9 mouse cellular contexts compared by ENCODE assay signal in the genomic region with DNA sequence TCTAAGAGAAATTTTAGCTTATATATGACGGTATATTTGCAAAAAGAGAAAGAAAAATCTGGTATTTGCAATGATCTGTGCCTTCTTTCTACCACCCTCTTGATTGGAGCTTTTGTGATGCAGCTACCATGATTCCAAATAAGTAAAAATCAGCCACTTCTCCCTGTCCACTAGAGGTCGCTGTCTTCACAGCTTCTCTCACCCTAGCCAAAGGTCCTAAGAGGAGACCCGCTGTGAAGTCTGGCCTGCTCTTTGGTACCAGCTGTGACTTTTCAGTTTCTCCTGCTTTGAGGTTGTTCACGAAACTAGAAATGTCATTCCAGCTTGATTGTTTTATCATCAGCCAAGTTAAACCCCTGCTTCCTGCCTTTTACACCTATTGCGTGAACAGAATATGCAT. TPM values are rescaled to one million over a fixed set of nuclear protein-coding genes. Genes with fewer than 3 reads are reported as not detected.
DNase-seq lines count a peak whose midpoint lies in the region; ATAC-seq and TF ChIP-seq lines count a peak whose summit lies in the region.
"Had no signal": no experiment of that assay in that cellular context is flagged by ENCODE, and none has a peak within 500 bp of the region (broad histone marks: within the 10 kb centered on the region; RNA-seq: fewer than 3 reads in every experiment).

No protein-coding gene starts in this region.

- H3K4me1 ChIP-seq in forebrain, embryonic 14.5 days (ENCODE audit: control insufficient read depth, insufficient read depth, low read length), result no peaks in the 10 kb centered on the region
- H3K4me1 ChIP-seq in forebrain, embryonic 10.5 days, result no peaks in the 10 kb centered on the region
- no peaks in the 10 kb centered on the region for H3K4me1 ChIP-seq in midbrain, embryonic 14.5 days (ENCODE audit: control insufficient read depth, insufficient read depth, low read length)
- H3K4me1 ChIP-seq in midbrain, embryonic 15.5 days, result no peaks in the 10 kb centered on the region
- H3K4me1 ChIP-seq in small intestine, adult 2 months (ENCODE audit: control insufficient read depth, insufficient read depth, insufficient read length, low read length), result 0 out of 2 replicates have a peak, but pooled peaks cover 2% of the 10 kb centered on the region
- H3K4me1 ChIP-seq: liver, embryonic 13.5 days had no signal

- no peaks in the 10 kb centered on the region for H3K9me3 ChIP-seq in forebrain, embryonic 14.5 days (replicated peaks; ENCODE audit: control insufficient read depth, low read length)
- no peaks in the 10 kb centered on the region for H3K9me3 ChIP-seq in forebrain, embryonic 10.5 days
- no peaks in the 10 kb centered on the region for H3K9me3 ChIP-seq in midbrain, embryonic 14.5 days (ENCODE audit: control insufficient read depth, low read length)
- no peaks in the 10 kb centered on the region for H3K9me3 ChIP-seq in midbrain, embryonic 15.5 days
- H3K9me3 ChIP-seq: liver, embryonic 13.5 days had no signal

- peak; percentile 47; the same call in 1 of the 2 replicates for TF ChIP-seq CTCF in small intestine, adult 2 months (IDR thresholded peaks at IDR 0.05; ENCODE audit: extremely low read depth, insufficient read length, insufficient replicate concordance, low read depth, low read length)

- H3K36me3 ChIP-seq in forebrain, embryonic 14.5 days (ENCODE audit: control insufficient read depth, insufficient read depth, low read length), result no peaks in the 10 kb centered on the region
- H3K36me3 ChIP-seq in forebrain, embryonic 10.5 days (replicated peaks), result no peaks in the 10 kb centered on the region
- no peaks in the 10 kb centered on the region for H3K36me3 ChIP-seq in midbrain, embryonic 14.5 days (ENCODE audit: control insufficient read depth, insufficient read depth, low read length)
- no peaks in the 10 kb centered on the region for H3K36me3 ChIP-seq in midbrain, embryonic 15.5 days (replicated peaks)
- H3K36me3 ChIP-seq in small intestine, adult 2 months (ENCODE audit: control insufficient read depth, insufficient read depth, low read length), result no peaks in the 10 kb centered on the region
- H3K36me3 ChIP-seq: liver, embryonic 13.5 days had no signal

- peak; percentile 64 for DNase-seq in forebrain, embryonic 14.5 days (ENCODE audit: low spot score)
- DNase-seq in forebrain, embryonic 10.5 days (ENCODE audit: extremely low spot score, low spot score), result no peak
- peak; percentile 78 for DNase-seq in midbrain, embryonic 14.5 days
- DNase-seq in cerebellum, postnatal 10 days, result peak; percentile 82 to 84
- peak; percentile 27 to 41 for DNase-seq in kidney, postnatal 36 days
- DNase-seq: liver, embryonic 13.5 days had no signal

- 0 out of 2 replicates have a peak, but pooled peaks have one; percentile 55 for ATAC-seq in forebrain, embryonic 14.5 days
- no peak for ATAC-seq in midbrain, embryonic 14.5 days (ENCODE audit: low FRiP score, low TSS enrichment)
- no peak for ATAC-seq in midbrain, embryonic 15.5 days (replicated peaks)
- no peak for ATAC-seq in erythroblast, adult 5-6 weeks (replicated peaks; ENCODE audit: low FRiP score, poor library complexity, severe bottlenecking)

- H3K4me2 ChIP-seq in forebrain, embryonic 14.5 days (ENCODE audit: low read length), result no peak overlapping the region
- no peak overlapping the region for H3K4me2 ChIP-seq in midbrain, embryonic 14.5 days (ENCODE audit: low read length)
- no peak overlapping the region for H3K4me2 ChIP-seq in midbrain, embryonic 15.5 days
- H3K4me2 ChIP-seq: liver, embryonic 13.5 days had no signal

- no peak for TF ChIP-seq POLR2A in small intestine, adult 2 months (IDR thresholded peaks at IDR 0.05; ENCODE audit: low read depth, low read length)

- H3K4me3 ChIP-seq in forebrain, embryonic 14.5 days (ENCODE audit: low read depth, low read length), result no peak overlapping the region
- no peak overlapping the region for H3K4me3 ChIP-seq in forebrain, embryonic 10.5 days
- H3K4me3 ChIP-seq in midbrain, embryonic 14.5 days (replicated peaks; ENCODE audit: low read depth, low read length), result no peak overlapping the region
- H3K4me3 ChIP-seq in midbrain, embryonic 15.5 days, result no peak overlapping the region
- H3K4me3 ChIP-seq in small intestine, adult 2 months (ENCODE audit: low read depth, low read length), result no peak overlapping the region
- H3K4me3 ChIP-seq: liver, embryonic 13.5 days had no signal

- WGBS in forebrain, embryonic 14.5 days, result 27% methylated on average over 5 of the region's 5 CpGs
- 26% methylated on average over 5 of the region's 5 CpGs for WGBS in forebrain, embryonic 10.5 days
- 26% methylated on average over 5 of the region's 5 CpGs for WGBS in midbrain, embryonic 14.5 days
- WGBS in midbrain, embryonic 15.5 days, result 30% methylated on average over 5 of the region's 5 CpGs
- WGBS in small intestine, adult 2 months, result 32% methylated on average over 5 of the region's 5 CpGs

- no peaks in the 10 kb centered on the region for H3K27me3 ChIP-seq in forebrain, embryonic 14.5 days (replicated peaks; ENCODE audit: control insufficient read depth, insufficient read depth, low read length)
- peaks cover 87% of the 10 kb centered on the region for H3K27me3 ChIP-seq in forebrain, embryonic 10.5 days (ENCODE audit: poor library complexity, severe bottlenecking)
- H3K27me3 ChIP-seq in midbrain, embryonic 14.5 days (ENCODE audit: control insufficient read depth, insufficient read depth, low read length), result no peaks in the 10 kb centered on the region; the same call in 1 of the 2 replicates
- H3K27me3 ChIP-seq in midbrain, embryonic 15.5 days (replicated peaks), result 0 out of 2 replicates have a peak, but pooled peaks cover 4% of the 10 kb centered on the region
- no peaks in the 10 kb centered on the region for H3K27me3 ChIP-seq in small intestine, adult 2 months (ENCODE audit: control insufficient read depth, insufficient read depth, low read length)
- H3K27me3 ChIP-seq: liver, embryonic 13.5 days had no signal

- no peak overlapping the region for H3K9ac ChIP-seq in forebrain, embryonic 14.5 days (ENCODE audit: low read length)
- H3K9ac ChIP-seq in midbrain, embryonic 14.5 days (replicated peaks; ENCODE audit: low read length), result no peak overlapping the region
- H3K9ac ChIP-seq in midbrain, embryonic 15.5 days, result no peak overlapping the region
- H3K9ac ChIP-seq: liver, embryonic 13.5 days had no signal

- H3K27ac ChIP-seq in forebrain, embryonic 14.5 days (ENCODE audit: low read depth, low read length), result no peak overlapping the region
- no peak overlapping the region for H3K27ac ChIP-seq in forebrain, embryonic 10.5 days
- H3K27ac ChIP-seq in midbrain, embryonic 14.5 days (replicated peaks; ENCODE audit: low read depth, low read length), result no peak overlapping the region
- H3K27ac ChIP-seq in midbrain, embryonic 15.5 days, result no peak overlapping the region
- H3K27ac ChIP-seq in small intestine, adult 2 months (ENCODE audit: insufficient read depth, low read depth, low read length), result no peak overlapping the region
- H3K27ac ChIP-seq: liver, embryonic 13.5 days had no signal

RNA-seq across cellular contexts. Expression of a gene that starts 14.5 kb away (rescaled TPM):
- 0.13 and 0.25 TPM in 2 replicates for polyA plus RNA-seq in forebrain, embryonic 14.5 days (2014; fragmentation: Nextera tagmentation; extraction: Ambion mirVana)
- 0.14 and 0.39 TPM in 2 replicates for polyA plus RNA-seq in forebrain, embryonic 10.5 days (2016; fragmentation: Nextera tagmentation; extraction: Ambion mirVana)
- 0.28 and 0.31 TPM in 2 replicates for polyA plus RNA-seq in midbrain, embryonic 14.5 days (2014; fragmentation: Nextera tagmentation; extraction: Ambion mirVana)
- 0.15 and 0.19 TPM in 2 replicates for polyA plus RNA-seq in midbrain, embryonic 15.5 days (2015; fragmentation: Nextera tagmentation; extraction: Ambion mirVana)
- 0.11 and 0.35 TPM in 2 replicates for polyA plus RNA-seq in small intestine, adult 2 months (2012; rRNA removed)
- total RNA-seq in erythroblast, adult 5-6 weeks (2015; ENCODE audit: low replicate concordance), result 1.3 and 2.3 TPM in 2 replicates
- 2.0 and 3.3 TPM in 2 replicates for total RNA-seq in erythroblast, adult 5-6 weeks (2017; ENCODE audit: low replicate concordance)
